In the genomic region with DNA sequence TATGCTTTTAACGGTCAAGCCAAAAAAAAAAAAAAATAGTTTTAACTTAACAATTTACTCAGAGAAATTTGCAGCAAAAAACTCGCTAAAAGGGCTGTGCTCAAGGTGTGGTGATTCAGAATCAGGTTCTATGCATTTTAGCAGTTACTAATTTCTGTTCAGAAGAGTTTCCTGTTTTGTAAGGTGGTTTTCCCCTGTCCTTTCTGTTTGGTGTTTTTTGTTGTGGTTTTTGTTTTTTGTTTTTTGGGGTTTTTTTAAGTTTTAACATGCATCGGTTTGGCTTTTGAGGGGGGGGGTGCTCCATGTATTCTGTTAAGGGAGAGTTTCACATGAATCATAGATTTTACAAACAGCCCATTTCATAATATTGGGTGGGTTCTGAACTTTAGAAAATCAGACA, we compare ENCODE assay signal across 22 mouse cellular contexts.
A peak's percentile ranks its signal among the peaks of the same experiment; 100 is the strongest.
DNase-seq lines count a peak whose midpoint lies in the region; TF ChIP-seq lines count a peak whose summit lies in the region.
"Had no signal": no experiment of that assay in that cellular context is flagged by ENCODE, and none has a peak within 500 bp of the region (broad histone marks: within the 10 kb centered on the region; RNA-seq: fewer than 3 reads in every experiment).

No protein-coding gene starts in this region.

- no peak for TF ChIP-seq POLR2A in thymus, adult 2 months (IDR thresholded peaks at IDR 0.05; ENCODE audit: control insufficient read depth, extremely low read depth, insufficient read depth, low read length, poor library complexity)
- TF ChIP-seq POLR2A in bone marrow, adult 2 months (IDR thresholded peaks at IDR 0.05; ENCODE audit: borderline replicate concordance, control insufficient read depth, low read depth, low read length): no peak

- intact Hi-C loops in left cerebral cortex, postnatal 25 days (cut with DNase I): no loop called here

- H3K4me3 ChIP-seq in layer of hippocampus, adult 2 months: 0 out of 2 replicates have a peak overlapping the region, but pooled peaks have one; percentile 3
- H3K4me3 ChIP-seq in thymus, adult 2 months (ENCODE audit: control insufficient read depth, insufficient read depth, low read length): no peak overlapping the region
- H3K4me3 ChIP-seq in bone marrow, adult 2 months (replicated peaks; ENCODE audit: control insufficient read depth, low read depth, low read length): peak overlapping the region; percentile 56
- H3K4me3 ChIP-seq in macrophage (ENCODE audit: inconsistent target): peak overlapping the region; percentile 53
- H3K4me3 ChIP-seq: embryonic facial prominence, embryonic 12.5 days; forebrain, embryonic 15.5 days; hindbrain, embryonic 13.5 days; intestine, embryonic 15.5 days; limb, embryonic 12.5 days; midbrain, embryonic 13.5 days; neural tube, embryonic 13.5 days had no signal

- peaks cover 51% of the 10 kb centered on the region for H3K36me3 ChIP-seq in thymus, adult 2 months (ENCODE audit: control insufficient read depth, insufficient read depth, low read length)
- peaks cover 17% of the 10 kb centered on the region for H3K36me3 ChIP-seq in macrophage (ENCODE audit: inconsistent target)
- H3K36me3 ChIP-seq: forebrain, embryonic 15.5 days had no signal

- no peak overlapping the region for H3K27ac ChIP-seq in layer of hippocampus, adult 2 months
- H3K27ac ChIP-seq in thymus, adult 2 months (ENCODE audit: control insufficient read depth, insufficient read depth, low read length): peak overlapping the region; percentile 51
- H3K27ac ChIP-seq in bone marrow, adult 2 months (ENCODE audit: control insufficient read depth, insufficient read depth, low read depth, low read length, poor library complexity): peak overlapping the region; percentile 29; the same call in 1 of the 2 replicates
- peak overlapping the region; percentile 83 for H3K27ac ChIP-seq in macrophage
- H3K27ac ChIP-seq: embryonic facial prominence, embryonic 12.5 days; forebrain, embryonic 15.5 days; hindbrain, embryonic 13.5 days; intestine, embryonic 15.5 days; limb, embryonic 12.5 days; midbrain, embryonic 13.5 days; neural tube, embryonic 13.5 days had no signal

- H3K4me1 ChIP-seq in thymus, adult 2 months (replicated peaks; ENCODE audit: control insufficient read depth, insufficient read depth, low read length): peaks cover 8% of the 10 kb centered on the region
- peaks cover 4% of the 10 kb centered on the region; the same call in 1 of the 2 replicates for H3K4me1 ChIP-seq in bone marrow, adult 2 months (ENCODE audit: control insufficient read depth, insufficient read depth, low read length)
- H3K4me1 ChIP-seq: forebrain, embryonic 15.5 days; hindbrain, embryonic 13.5 days; intestine, embryonic 15.5 days; limb, embryonic 12.5 days; midbrain, embryonic 13.5 days; neural tube, embryonic 13.5 days had no signal

- peaks cover 55% of the 10 kb centered on the region for H3K79me2 ChIP-seq in macrophage (ENCODE audit: inconsistent target)

- TF ChIP-seq CTCF in layer of hippocampus, adult 2 months (conservative IDR thresholded peaks at IDR 0.05): no peak
- no peak for TF ChIP-seq CTCF in thymus, adult 2 months (IDR thresholded peaks at IDR 0.05; ENCODE audit: borderline replicate concordance, control insufficient read depth, extremely low read depth, insufficient read depth, low read length, poor library complexity)
- no peak for TF ChIP-seq CTCF in bone marrow, adult 2 months (IDR thresholded peaks at IDR 0.05; ENCODE audit: control insufficient read depth, insufficient read depth, low read length)

- H3K27me3 ChIP-seq in thymus, adult 2 months (ENCODE audit: control insufficient read depth, insufficient read depth, low read length): no peaks in the 10 kb centered on the region
- H3K27me3 ChIP-seq: embryonic facial prominence, embryonic 12.5 days; forebrain, embryonic 15.5 days; hindbrain, embryonic 13.5 days; intestine, embryonic 15.5 days; limb, embryonic 12.5 days; midbrain, embryonic 13.5 days; neural tube, embryonic 13.5 days had no signal

- DNase-seq in layer of hippocampus, adult 2 months (ENCODE audit: low spot score in 2 of 2): no peak
- no peak for DNase-seq in layer of hippocampus, postnatal 10 days (ENCODE audit: low spot score in 2 of 2)
- DNase-seq in thymus, adult 2 months: no peak
- no peak for DNase-seq in thymus, postnatal 4 days
- no peak for DNase-seq in cerebellum, adult 11 months
- DNase-seq in left cerebral cortex, postnatal 25 days (ENCODE audit: low spot score in 2 of 2): no peak
- DNase-seq: adrenal gland, postnatal 10 days; cerebellum, adult 9-10 months; gastrocnemius, postnatal 36 days; heart, postnatal 14 days; kidney, adult 9 months; kidney, postnatal 36 days; lung, embryonic 14.5 days had no signal

- 6% methylated on average over 3 of the region's 3 CpGs for WGBS in thymus, adult 2 months
- WGBS in bone marrow, adult 2 months: 8% methylated on average over 3 of the region's 3 CpGs
- WGBS in macrophage (ENCODE audit: missing documents): 12% methylated on average over 3 of the region's 3 CpGs
